Mouse (Mus musculus) kidney, postnatal 0 days (tissue): Measurements from ENCODE around the gene Osbpl8. TPM values are rescaled to one million over a fixed set of nuclear protein-coding genes. Genes with fewer than 3 reads are reported as not detected.

ENCODE experiments used
- ATAC-seq: fragments of 200-750 bp; cut with Nextera tagmentation; replicated peaks from 2 replicates; pipeline ENCODE4 v1.8.0; 2017; ENCODE audit warnings: low read depth, moderate number of reproducible peaks, moderate TSS enrichment, moderate library complexity; ENCODE audit not compliant: low FRiP score
- DNase-seq: peaks from one replicate; pipeline ENCODE4 v3.0.0-alpha.2; 2016; ENCODE audit warnings: low spot score
- H3K27ac ChIP-seq: fragments of 300-500 bp; sonication (generic); 2 replicates; pipeline ENCODE4 v1.5.1; 2014; ENCODE audit warnings: mild to moderate bottlenecking
- H3K27me3 ChIP-seq: fragments of 300-500 bp; sonication (generic); 2 replicates; pipeline ENCODE4 v1.6.1; 2014; ENCODE audit warnings: low read length, mixed read lengths; ENCODE audit not compliant: insufficient read depth
- H3K36me3 ChIP-seq: fragments of 300-500 bp; sonication (generic); 2 replicates; pipeline ENCODE4 v1.6.1; 2014; ENCODE audit warnings: low read length, mixed read lengths; ENCODE audit not compliant: insufficient read depth
- H3K4me1 ChIP-seq: fragments of 300-500 bp; sonication (generic); replicated peaks from 2 replicates; pipeline ENCODE4 v1.6.1; 2014; ENCODE audit warnings: antibody characterized with exemption, low read length, mixed read lengths; ENCODE audit not compliant: insufficient read depth
- H3K4me2 ChIP-seq: fragments of 300-500 bp; sonication (generic); 2 replicates; pipeline ENCODE4 v1.6.1; 2014; ENCODE audit warnings: mild to moderate bottlenecking, low read length, moderate library complexity, mixed read lengths
- H3K4me3 ChIP-seq: fragments of 300-500 bp; sonication (generic); replicated peaks from 2 replicates; pipeline ENCODE4 v1.5.1; 2014; ENCODE audit warnings: low read depth, low read length
- H3K9ac ChIP-seq: fragments of 300-500 bp; sonication (generic); 2 replicates; pipeline ENCODE4 v1.6.1; 2014; ENCODE audit warnings: low read depth, low read length
- H3K9me3 ChIP-seq: fragments of 300-500 bp; sonication (generic); replicated peaks from 2 replicates; pipeline ENCODE4 v1.6.1; 2016; ENCODE audit warnings: low read length, inconsistent platforms, mixed read lengths
- CTCF ChIP-seq: IDR thresholded peaks from 2 replicates; pipeline ENCODE4 v1.5.1; 2016; ENCODE audit warnings: antibody characterized with exemption, low read depth, mild to moderate bottlenecking, moderate library complexity
- WGBS: fragments of 180-500 bp; shearing (Covaris S2); extraction: QIAGEN DNeasy Blood & Tissue Kit; methylation state at CpG from one replicate; pipeline ENCODE4 v1.1.7; 2014; 5-methylcytosine and 5-hydroxymethylcytosine counted together
- polyA plus RNA-seq: library from polyadenylated mRNA; unstranded; fragments of >200 nt; fragmentation: Nextera tagmentation; extraction: Ambion mirVana; gene quantifications from 2 replicates; pipeline ENCODE4 v1.2.1, GENCODE M21; 2015

Osbpl8 gene
- polyA plus RNA-seq, 1 experiment from 2014 or later = 11.8 TPM

DNA sequence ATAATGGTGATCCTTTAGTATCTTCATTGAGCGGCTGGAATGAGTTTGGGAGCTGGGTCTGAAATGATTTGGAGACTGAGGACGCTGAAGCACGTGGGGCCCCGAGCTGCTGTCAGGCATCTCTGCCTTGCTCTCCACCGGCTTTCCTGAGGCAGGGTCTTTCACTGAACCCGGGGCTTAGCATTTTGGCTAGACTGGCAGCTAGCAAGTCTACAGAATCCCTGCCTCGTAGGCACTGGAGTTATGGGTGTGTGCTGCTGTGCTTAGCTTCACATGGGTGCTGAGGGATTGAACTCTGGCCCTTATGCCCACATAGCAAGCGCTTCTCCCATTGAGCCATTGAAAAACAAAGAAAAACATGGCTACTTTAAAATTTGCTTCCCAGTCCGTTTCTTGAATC, 42.8 kb downstream of the Osbpl8 start:
- H3K9me3 ChIP-seq = no peaks in the 10 kb centered on the region
- H3K27me3 ChIP-seq = no peaks in the 10 kb centered on the region
- H3K27ac ChIP-seq = no peak overlapping the region
- no peak overlapping the region for H3K4me2 ChIP-seq
- no peak overlapping the region for H3K4me3 ChIP-seq
- no peak overlapping the region for H3K9ac ChIP-seq
- WGBS = 82% methylated on average over 9 of the region's 9 CpGs
- ATAC-seq (no peak), DNase-seq (no peak)
- no peaks in the 10 kb centered on the region for H3K36me3 ChIP-seq
- TF ChIP-seq CTCF = no peak
- H3K4me1 ChIP-seq = no peaks in the 10 kb centered on the region

DNA sequence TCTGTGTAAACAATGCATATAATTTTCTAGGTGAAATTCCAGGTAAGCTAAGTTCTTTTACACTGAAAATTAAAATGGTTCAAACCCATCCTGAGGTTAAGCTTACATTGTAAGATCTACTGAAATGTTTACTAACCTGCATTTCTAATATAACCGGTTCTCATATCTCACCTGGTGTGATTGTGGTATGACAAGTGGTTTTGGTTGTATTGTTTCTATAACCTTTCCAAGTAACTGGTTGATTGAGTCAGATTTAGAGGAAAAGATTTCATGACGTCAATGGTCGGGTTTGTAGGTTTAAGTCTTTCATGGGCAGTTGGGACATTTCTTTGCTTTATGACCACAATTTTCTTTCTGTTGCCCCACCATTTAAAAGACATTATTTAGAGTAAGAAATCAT, 49.5 kb downstream of the Osbpl8 start:
- DNase-seq (no peak), ATAC-seq (no peak)
- Histone ChIP-seq H3K36me3 (no peaks in the 10 kb centered on the region), H3K27me3 (no peaks in the 10 kb centered on the region), H3K9ac (no peak overlapping the region), H3K27ac (no peak overlapping the region), H3K4me1 (no peaks in the 10 kb centered on the region), H3K4me2 (no peak overlapping the region), H3K9me3 (no peaks in the 10 kb centered on the region), H3K4me3 (no peak overlapping the region)
- 94% methylated on average over 3 of the region's 3 CpGs for WGBS
- TF ChIP-seq CTCF = no peak

DNA sequence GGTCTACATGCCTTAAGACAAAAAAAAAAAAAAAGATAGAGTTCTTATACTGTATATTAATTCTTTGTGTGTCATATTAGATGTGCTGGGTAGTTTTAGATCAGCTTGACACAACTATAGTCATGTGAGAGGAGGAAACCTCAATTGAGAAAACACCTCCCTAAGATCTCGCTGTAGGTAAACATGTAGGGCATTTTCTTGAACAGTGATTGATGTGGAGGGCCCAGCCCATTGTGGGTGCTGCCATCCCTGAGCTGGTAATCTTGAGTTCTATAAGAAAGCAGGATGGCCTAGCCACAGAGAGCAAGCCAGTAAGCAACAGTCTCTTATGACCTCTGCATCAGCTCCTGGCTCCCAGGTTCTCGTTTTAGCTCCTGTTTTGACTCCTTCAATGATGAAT, 50.1 kb downstream of the Osbpl8 start:
- Histone ChIP-seq H3K4me1 (no peaks in the 10 kb centered on the region), H3K27me3 (no peaks in the 10 kb centered on the region), H3K4me3 (no peak overlapping the region), H3K9ac (no peak overlapping the region), H3K36me3 (no peaks in the 10 kb centered on the region), H3K4me2 (no peak overlapping the region), H3K9me3 (no peaks in the 10 kb centered on the region), H3K27ac (no peak overlapping the region)
- WGBS = 53% methylated on average over 2 of the region's 2 CpGs
- no peak for TF ChIP-seq CTCF
- ATAC-seq (no peak), DNase-seq (no peak)

DNA sequence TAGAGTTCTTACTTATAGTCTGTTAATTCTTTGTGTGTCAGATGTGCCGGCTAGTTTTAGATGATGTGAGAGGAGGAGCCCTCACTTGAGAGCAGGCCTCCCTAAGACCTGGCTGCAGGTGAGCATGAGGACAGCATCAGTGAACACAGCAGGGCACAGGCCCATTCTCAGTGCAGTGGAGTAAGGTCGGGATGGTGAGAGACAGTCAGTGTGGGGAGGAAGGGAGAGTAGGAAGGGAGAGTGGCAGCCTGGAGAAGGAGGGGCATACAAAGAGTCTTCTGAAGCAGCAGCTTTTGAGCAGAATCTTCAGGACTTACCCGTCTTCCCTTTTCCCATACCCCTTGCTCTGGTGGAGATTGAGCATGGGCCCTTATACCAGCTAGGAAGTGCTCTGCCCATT, 51.0 kb downstream of the Osbpl8 start:
- H3K9ac ChIP-seq = no peak overlapping the region
- no peak for TF ChIP-seq CTCF
- DNase-seq (no peak), ATAC-seq (no peak)
- H3K4me2 ChIP-seq = no peak overlapping the region
- H3K4me1 ChIP-seq = no peaks in the 10 kb centered on the region
- WGBS = 73% methylated on average over 3 of the region's 3 CpGs
- no peaks in the 10 kb centered on the region for H3K9me3 ChIP-seq
- no peaks in the 10 kb centered on the region for H3K27me3 ChIP-seq
- no peak overlapping the region for H3K27ac ChIP-seq
- H3K4me3 ChIP-seq = no peak overlapping the region
- H3K36me3 ChIP-seq = no peaks in the 10 kb centered on the region

DNA sequence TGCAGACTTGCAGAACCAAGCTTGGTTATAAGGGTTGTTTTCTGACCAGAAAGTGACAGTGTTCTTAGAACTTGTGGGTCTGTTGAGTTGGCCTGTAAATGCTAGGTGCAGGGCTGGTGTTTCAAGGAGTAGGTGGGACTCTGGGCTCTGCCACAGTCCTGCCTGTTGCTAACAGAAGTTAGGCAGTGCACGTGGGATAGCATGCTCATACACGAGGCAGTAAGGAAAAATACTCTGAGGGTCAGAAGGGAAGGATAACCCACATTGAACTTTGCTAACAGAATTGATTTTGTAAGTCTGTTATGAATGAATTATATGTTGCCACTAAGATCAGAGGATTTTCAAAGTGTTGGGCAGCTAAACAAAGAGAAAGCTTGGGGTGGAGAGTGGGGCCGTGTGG, 51.6 kb downstream of the Osbpl8 start:
- TF ChIP-seq CTCF = no peak
- DNase-seq (no peak), ATAC-seq (no peak)
- no peaks in the 10 kb centered on the region for H3K27me3 ChIP-seq
- no peak overlapping the region for H3K9ac ChIP-seq
- no peak overlapping the region for H3K4me3 ChIP-seq
- no peak overlapping the region for H3K4me2 ChIP-seq
- H3K9me3 ChIP-seq = no peaks in the 10 kb centered on the region
- 76% methylated on average over 3 of the region's 3 CpGs for WGBS
- H3K27ac ChIP-seq = no peak overlapping the region
- H3K4me1 ChIP-seq = no peaks in the 10 kb centered on the region
- no peaks in the 10 kb centered on the region for H3K36me3 ChIP-seq

DNA sequence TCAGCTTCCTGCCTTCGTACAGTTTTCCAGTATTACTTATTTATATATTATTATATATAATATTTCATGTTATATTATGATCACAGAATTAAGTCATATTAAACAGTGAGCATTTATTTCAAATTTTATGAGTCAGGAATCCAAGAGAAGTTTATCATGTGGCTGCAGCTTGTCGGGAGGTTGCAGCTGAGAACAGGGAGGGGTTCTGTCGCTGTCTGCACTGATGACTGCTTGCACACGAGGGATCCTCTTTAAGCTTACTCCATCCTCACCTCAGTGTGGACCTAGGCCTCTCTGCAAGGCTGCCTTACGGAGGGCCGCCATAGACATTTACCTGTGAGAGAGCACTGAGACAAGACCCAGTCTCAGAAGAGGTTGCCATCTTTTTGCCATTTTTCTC, 58.0 kb downstream of the Osbpl8 start:
- 73% methylated on average over 6 of the region's 6 CpGs for WGBS
- ATAC-seq (no peak), DNase-seq (no peak)
- Histone ChIP-seq H3K4me1 (no peaks in the 10 kb centered on the region), H3K9me3 (no peaks in the 10 kb centered on the region), H3K9ac (no peak overlapping the region), H3K4me3 (no peak overlapping the region), H3K27me3 (no peaks in the 10 kb centered on the region), H3K27ac (no peak overlapping the region), H3K36me3 (no peaks in the 10 kb centered on the region), H3K4me2 (no peak overlapping the region)
- no peak for TF ChIP-seq CTCF

DNA sequence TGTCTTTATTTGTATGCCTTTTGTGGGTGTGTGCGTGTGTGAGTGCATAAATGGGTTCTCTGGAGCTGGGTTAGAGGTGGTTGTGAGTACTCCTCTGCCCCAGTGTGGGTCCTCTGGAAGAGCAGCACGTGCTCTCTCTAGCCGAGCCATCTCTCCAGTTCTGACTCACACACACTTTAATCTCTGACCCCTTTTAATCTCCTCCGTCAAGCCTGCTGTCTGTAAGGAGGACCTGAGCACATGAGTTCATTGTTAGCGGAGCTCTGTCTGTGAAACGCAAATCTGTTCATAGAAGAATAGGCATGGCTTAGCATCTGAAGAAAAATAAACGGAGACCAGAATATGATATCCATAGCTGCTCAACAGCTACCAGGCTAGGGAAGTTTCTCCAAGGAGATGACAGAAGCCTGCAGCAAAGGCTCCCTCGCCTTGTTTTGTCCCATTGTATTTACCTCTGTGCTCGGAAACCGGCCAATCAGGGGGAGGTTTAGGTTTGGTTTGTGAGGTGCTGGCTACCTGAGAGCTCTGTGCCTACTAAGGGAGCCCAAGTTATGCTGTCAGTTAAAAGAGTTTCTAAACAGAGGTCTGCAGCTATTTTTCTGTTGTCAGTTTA, 58.8 kb downstream of the Osbpl8 start:
- ATAC-seq (0 out of 2 replicates have a peak, but pooled peaks have one; percentile 54), DNase-seq (no peak)
- Histone ChIP-seq H3K9me3 (no peaks in the 10 kb centered on the region), H3K9ac (no peak overlapping the region), H3K4me2 (no peak overlapping the region), H3K27ac (no peak overlapping the region), H3K4me1 (no peaks in the 10 kb centered on the region), H3K36me3 (no peaks in the 10 kb centered on the region), H3K4me3 (no peak overlapping the region), H3K27me3 (no peaks in the 10 kb centered on the region)
- no peak for TF ChIP-seq CTCF
- WGBS = 42% methylated on average over 10 of the region's 10 CpGs
